Mouse (Mus musculus) heart, postnatal 0 days (tissue): Measurements from ENCODE around the gene Cep68.

ENCODE experiments used
- CTCF ChIP-seq: IDR thresholded peaks from 2 replicates; pipeline ENCODE4 v1.5.1; 2016; ENCODE audit warnings: antibody characterized with exemption, control low read depth, low read depth
- EP300 ChIP-seq: IDR thresholded peaks from 2 replicates; pipeline ENCODE4 v1.6.1; 2016; ENCODE audit warnings: antibody characterized with exemption, low read depth

DNA sequence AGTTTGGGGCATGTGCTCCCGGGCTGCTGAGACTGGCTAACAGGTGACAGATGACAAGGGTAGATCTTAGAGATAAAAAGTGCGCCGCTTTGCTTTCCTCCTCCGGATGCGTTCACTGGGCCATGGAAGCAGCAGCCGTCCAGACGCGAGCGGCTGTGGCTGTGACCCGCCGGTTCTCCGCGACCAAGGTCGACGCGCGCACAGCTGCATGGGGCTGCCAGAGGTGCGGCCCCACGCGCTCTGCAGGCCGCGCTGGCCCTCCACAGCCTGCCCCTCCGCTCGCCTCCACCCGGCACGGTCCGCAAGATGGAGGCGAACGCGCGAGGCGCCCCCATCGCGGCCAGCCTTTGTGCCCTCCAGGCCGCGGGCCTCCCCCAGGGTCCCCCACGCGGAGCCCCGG, 389 bp downstream of the Cep68 start:
- no peak for TF ChIP-seq CTCF
- TF ChIP-seq EP300 = no peak
